Mouse (Mus musculus) Patski (cell line): ENCODE results near the gene Gm17334. TPM values are rescaled to one million over a fixed set of nuclear protein-coding genes. Genes with fewer than 3 reads are reported as not detected.

Source experiments
- ATAC-seq: fragments of 100-300 bp; one replicate; pipeline ENCODE4 v1.8.0; 2021
- CTCF ChIA-PET: fragments of 350-600 bp; sonication (Branson Sonifier 250); formaldehyde crosslinking; loops from one replicate; lab custom pipeline; 2022; ENCODE audit warnings: inconsistent platforms; lab: Charles Lee
- POLR2A ChIA-PET: fragments of 350-600 bp; sonication (Branson Sonifier 250); formaldehyde crosslinking; loops from one replicate; lab custom pipeline; 2022; ENCODE audit warnings: antibody characterized with exemption, inconsistent platforms; lab: Charles Lee
- DNase-seq: peaks from one replicate; pipeline ENCODE4 v3.0.0-alpha.2; 2011; ENCODE audit warnings: low read depth, low spot score
- H3K27me3 ChIP-seq: fragments of 371-371 bp; one replicate; pipeline ENCODE4 v1.5.1; 2021
- CTCF ChIP-seq: fragments of 100-300 bp; IDR thresholded peaks from one replicate; pipeline ENCODE4 v1.5.1; 2021
- in situ Hi-C: fragments of 300-500 bp; cut with MboI; formaldehyde crosslinking; loops from 3 replicates; pipeline ENCODE4 v1.11.1; 2018; ENCODE audit warnings: low pct_unique_long_range_greater_than_20kb, mixed read lengths
- polyA plus RNA-seq: library from polyadenylated mRNA; unstranded; gene quantifications from one replicate; pipeline ENCODE4 v1.2.3, GENCODE M21; 2021

Gene Gm17334
- polyA plus RNA-seq, 1 experiment from 2014 or later = 0.44 TPM

- no peaks in the 10 kb centered on the region for H3K27me3 ChIP-seq
- in situ Hi-C loops = no loop called here
- ChIA-PET POLR2A (interaction anchor here (0.7 to 1.0 kb wide), 2 partner anchors 10 kb away, joined by 3 to 4 read pairs; no protein-coding TSS in a partner anchor), CTCF (no interaction called here)
- DNase-seq = no peak
- TF ChIP-seq CTCF = no peak
- ATAC-seq = no peak
Observed at GRCm38 (mm10) chr11:53786058-53787031, 13.4 kb upstream of the Gm17334 start.

- in situ Hi-C loops = no loop called here
- H3K27me3 ChIP-seq = no peaks in the 10 kb centered on the region
- POLR2A ChIA-PET = no interaction called here
- ATAC-seq (no peak), DNase-seq (no peak)
- no peak for TF ChIP-seq CTCF
- CTCF ChIA-PET = no interaction called here
Observed at GRCm38 (mm10) chr11:53785311-53785936, 12.4 kb upstream of the Gm17334 start.

GRCm38 (mm10) chr11:53783288-53783687 is 10.3 kb upstream of the Gm17334 start:
- H3K27me3 ChIP-seq = no peaks in the 10 kb centered on the region
- in situ Hi-C loops = no loop called here
- no peak for TF ChIP-seq CTCF
- DNase-seq = no peak
- ATAC-seq = no peak
- POLR2A ChIA-PET = no interaction called here
- CTCF ChIA-PET = no interaction called here

GRCm38 (mm10) chr11:53781964-53782363 is 9.0 kb upstream of the Gm17334 start:
- ChIA-PET POLR2A (no interaction called here), CTCF (interaction anchor here (1.7 kb wide), 1 partner anchor 21 kb away, joined by 4 read pairs; no protein-coding TSS in a partner anchor)
- ATAC-seq = no peak
- H3K27me3 ChIP-seq = no peaks in the 10 kb centered on the region
- in situ Hi-C loops = no loop called here
- DNase-seq = no peak
- TF ChIP-seq CTCF = no peak

GRCm38 (mm10) chr11:53781201-53781775 is 8.3 kb upstream of the Gm17334 start:
- ATAC-seq (no peak), DNase-seq (no peak)
- POLR2A ChIA-PET = interaction anchor here (0.6 kb wide), 1 partner anchor 12 kb away, joined by 3 read pairs; no protein-coding TSS in a partner anchor
- in situ Hi-C loops = no loop called here
- no peak for TF ChIP-seq CTCF
- no peaks in the 10 kb centered on the region for H3K27me3 ChIP-seq
- CTCF ChIA-PET = interaction anchor here (1.3 to 1.7 kb wide), 3 partner anchors 14 to 44 kb away, joined by 3 to 5 read pairs (median 4); no protein-coding TSS in a partner anchor

GRCm38 (mm10) chr11:53780262-53780661 is 7.3 kb upstream of the Gm17334 start:
- DNase-seq (no peak), ATAC-seq (no peak)

GRCm38 (mm10) chr11:53779808-53780207 is 6.8 kb upstream of the Gm17334 start:
- in situ Hi-C loops = no loop called here
- POLR2A ChIA-PET = no interaction called here
- ATAC-seq = no peak

More at GRCm38 (mm10) chr11:53780262-53780661, 7.3 kb upstream of the Gm17334 start:
- no peak for TF ChIP-seq CTCF
- in situ Hi-C loops = no loop called here
- no peaks in the 10 kb centered on the region for H3K27me3 ChIP-seq
- POLR2A ChIA-PET = no interaction called here
- CTCF ChIA-PET = interaction anchor here (1.2 to 1.9 kb wide), 5 partner anchors 9 to 43 kb away, joined by 3 to 6 read pairs (median 4); no protein-coding TSS in a partner anchor

GRCm38 (mm10) chr11:53778455-53778854 is 5.5 kb upstream of the Gm17334 start:
- no peak for DNase-seq
- in situ Hi-C loops = no loop called here
- H3K27me3 ChIP-seq = no peaks in the 10 kb centered on the region
- POLR2A ChIA-PET = no interaction called here
- CTCF ChIA-PET = interaction anchor here (1.0 kb wide), 1 partner anchor 43 kb away, joined by 5 read pairs; no protein-coding TSS in a partner anchor
- no peak for TF ChIP-seq CTCF
- ATAC-seq = no peak

More at GRCm38 (mm10) chr11:53779808-53780207, 6.8 kb upstream of the Gm17334 start:
- CTCF ChIA-PET = interaction anchor here (1.2 to 1.9 kb wide), 3 partner anchors 10 to 43 kb away, joined by 3 to 6 read pairs (median 4); no protein-coding TSS in a partner anchor
- TF ChIP-seq CTCF = no peak
- DNase-seq = no peak
- no peaks in the 10 kb centered on the region for H3K27me3 ChIP-seq

GRCm38 (mm10) chr11:53777736-53778135 is 4.7 kb upstream of the Gm17334 start:
- ATAC-seq (no peak), DNase-seq (no peak)
- H3K27me3 ChIP-seq = no peaks in the 10 kb centered on the region
- CTCF ChIA-PET = interaction anchor here (1.0 kb wide), 1 partner anchor 42 kb away, joined by 5 read pairs; no protein-coding TSS in a partner anchor
- in situ Hi-C loops = no loop called here
- POLR2A ChIA-PET = no interaction called here
- TF ChIP-seq CTCF = no peak

GRCm38 (mm10) chr11:53774659-53775255 is 1.8 kb upstream of the Gm17334 start:
- TF ChIP-seq CTCF = no peak

More at GRCm38 (mm10) chr11:53774659-53775255, 1.8 kb upstream of the Gm17334 start:
- H3K27me3 ChIP-seq = no peaks in the 10 kb centered on the region
- ChIA-PET CTCF (interaction anchor here (1.5 to 2.2 kb wide), 2 partner anchors 37 to 75 kb away, joined by 3 to 8 read pairs; no protein-coding TSS in a partner anchor), POLR2A (no interaction called here)
- ATAC-seq = no peak
- in situ Hi-C loops = no loop called here
- DNase-seq = no peak
